Mouse (Mus musculus): ENCODE results near the gene Ifi202b.
"Not testable (repeated sequence)": the region's sequence is repeated elsewhere in the genome, so short reads cannot be mapped to it uniquely, and the experiment has no call there.

DNA sequence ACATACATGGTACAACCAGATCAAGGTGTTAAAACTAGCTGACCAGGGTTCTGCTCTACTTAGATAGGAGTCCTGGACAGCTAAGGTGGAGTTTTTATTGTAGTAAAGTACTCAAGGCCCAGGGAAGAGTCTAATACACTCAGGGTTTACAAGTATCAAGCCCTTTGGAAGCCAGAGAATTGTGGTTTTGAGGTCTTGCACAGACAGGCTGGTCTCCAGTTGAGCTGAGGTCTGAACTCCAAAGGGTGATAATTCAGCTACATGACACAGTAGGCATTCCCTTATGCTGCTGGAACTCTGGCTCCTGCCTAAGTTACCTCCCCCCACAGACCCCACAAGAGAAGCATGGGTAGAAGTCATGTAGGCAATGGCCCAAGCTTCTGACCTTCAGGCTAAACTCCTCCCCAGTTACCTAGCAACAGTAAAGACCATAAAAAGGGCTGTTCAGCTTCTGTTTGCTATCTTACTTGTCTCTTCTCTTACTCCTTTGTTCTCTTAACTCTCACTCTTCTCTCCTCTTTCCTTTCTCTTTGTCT is 69.2 kb downstream of the Ifi202b start:
- TF ChIP-seq CTCF, EP300 (IDR thresholded peaks at IDR 0.05; ENCODE audit: low read depth): not testable (repeated sequence)

All from liver, postnatal 0 days (tissue).